Mouse (Mus musculus): ENCODE measurements around the gene Raly.

The Raly gene

DNA sequence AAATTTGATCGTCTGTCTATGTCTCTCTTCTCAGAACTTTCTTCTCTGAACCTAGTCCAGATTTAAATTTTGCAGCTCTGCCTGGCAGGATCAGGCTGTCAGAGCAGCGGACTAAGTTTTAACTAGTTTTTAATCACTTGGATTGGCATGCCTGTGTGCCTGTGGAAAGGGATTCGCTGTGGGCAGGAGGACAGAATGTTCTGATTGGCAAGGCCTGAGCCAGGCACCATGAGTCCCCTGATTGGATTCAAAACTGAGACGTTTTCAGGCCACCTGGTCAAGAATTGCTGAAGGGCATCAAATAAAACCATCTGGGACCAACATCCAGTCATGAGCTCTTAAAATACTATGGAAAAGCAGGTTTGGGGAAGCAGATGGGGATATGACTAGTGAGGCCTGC, 8.5 kb upstream of the Raly start:
- no peak for ATAC-seq (ENCODE audit: insufficient number of reproducible peaks, low FRiP score, low TSS enrichment)

DNA sequence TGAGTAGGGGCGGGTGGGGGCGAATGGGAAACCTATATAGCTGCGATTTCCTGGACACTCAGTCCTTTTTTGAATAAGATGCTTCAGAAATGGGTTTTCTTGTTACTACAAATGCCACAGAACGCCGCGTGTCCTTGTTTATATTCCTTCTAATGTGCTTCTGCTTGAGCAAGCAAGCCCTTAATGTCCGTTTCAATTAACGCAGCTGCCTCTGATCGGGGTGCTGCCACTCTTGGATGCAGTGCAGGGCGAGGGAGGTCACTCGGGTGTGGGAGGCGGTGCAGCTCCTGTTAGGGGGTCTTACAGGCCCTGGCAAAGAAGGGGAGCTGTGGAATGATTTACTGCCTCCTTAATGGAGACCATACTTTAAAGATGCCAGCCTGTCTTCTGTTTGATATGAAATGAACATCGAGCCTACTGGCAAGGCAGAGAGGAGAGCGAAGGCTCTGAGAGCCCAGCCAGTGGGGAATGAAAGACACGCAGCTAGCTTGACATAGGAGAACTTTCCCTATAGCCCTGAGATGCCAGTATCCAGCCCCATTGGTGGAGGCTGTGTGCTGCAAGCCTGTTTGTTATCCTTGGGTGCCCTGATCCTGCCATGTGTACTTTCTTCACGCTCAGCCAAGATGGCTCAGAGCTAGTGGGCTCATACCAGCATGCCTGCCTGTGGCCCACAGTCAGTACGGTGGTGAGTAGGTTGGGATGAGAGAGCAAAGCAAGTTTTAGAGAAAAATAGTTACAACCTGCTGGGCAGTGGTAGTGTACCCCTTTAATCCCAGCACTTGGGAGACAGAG, 7.8 kb upstream of the Raly start:
- ATAC-seq (ENCODE audit: insufficient number of reproducible peaks, low FRiP score, low TSS enrichment): no peak

DNA sequence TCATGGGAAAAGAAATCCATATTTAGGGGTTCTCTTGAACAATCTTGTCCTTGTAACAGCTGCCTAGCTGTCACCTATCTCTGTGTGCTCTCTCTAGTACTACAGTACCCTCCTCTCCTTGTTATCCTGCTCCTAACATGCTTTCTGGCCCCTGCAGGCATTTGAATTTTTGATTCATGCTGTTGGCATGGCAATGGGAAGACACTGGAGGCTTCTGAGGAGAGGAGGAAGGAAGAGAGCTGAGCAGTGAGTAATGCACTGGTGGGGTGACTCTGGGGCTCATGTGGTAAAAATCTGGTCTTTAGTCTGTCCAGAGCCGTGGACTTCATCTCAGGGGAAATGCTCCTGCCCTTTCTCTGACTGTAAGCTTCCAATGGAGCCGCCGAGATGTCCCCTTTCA, 5.6 kb upstream of the Raly start:
- no peak for ATAC-seq (ENCODE audit: insufficient number of reproducible peaks, low FRiP score, low TSS enrichment)

DNA sequence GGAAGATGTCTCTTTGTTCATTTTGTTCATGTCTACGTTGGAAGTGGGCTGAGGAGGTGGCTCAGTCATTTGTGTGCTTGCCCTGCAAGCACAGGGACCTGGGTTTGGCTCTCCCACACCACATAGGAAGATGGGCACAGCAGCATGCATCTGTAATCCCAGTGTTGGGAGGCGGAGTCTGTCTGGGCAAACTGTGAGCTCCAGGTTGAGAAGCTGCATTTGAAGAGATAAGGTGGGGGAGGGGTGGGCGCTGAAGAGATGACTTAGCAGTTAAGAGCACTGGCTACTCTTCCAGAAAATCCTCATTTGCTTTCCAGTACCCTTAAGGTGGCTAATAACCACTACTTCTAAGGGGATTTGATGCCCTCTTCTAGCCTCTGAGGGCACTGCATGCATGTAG, 4.7 kb upstream of the Raly start:
- ATAC-seq (ENCODE audit: insufficient number of reproducible peaks, low FRiP score, low TSS enrichment): no peak

DNA sequence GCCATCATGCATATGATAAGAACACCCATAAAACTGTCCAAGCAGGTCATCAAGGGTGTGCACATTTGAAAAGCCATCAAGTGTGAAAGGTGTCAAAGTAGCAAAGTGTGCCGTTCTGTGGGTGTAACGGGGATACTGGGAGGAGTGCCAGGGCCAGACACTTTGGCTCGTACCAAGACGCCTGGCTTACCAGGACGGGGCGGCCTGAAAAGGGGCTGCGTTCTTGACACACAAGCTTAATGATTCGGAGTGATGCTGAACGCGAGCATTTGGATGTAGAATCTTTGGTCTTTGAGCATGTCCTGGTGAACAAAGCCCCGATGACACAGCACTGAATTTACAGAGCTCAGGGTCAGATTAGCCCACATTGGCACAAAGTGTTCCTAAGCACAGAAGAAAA, 4.1 kb upstream of the Raly start:
- ATAC-seq (ENCODE audit: insufficient number of reproducible peaks, low FRiP score, low TSS enrichment): no peak

DNA sequence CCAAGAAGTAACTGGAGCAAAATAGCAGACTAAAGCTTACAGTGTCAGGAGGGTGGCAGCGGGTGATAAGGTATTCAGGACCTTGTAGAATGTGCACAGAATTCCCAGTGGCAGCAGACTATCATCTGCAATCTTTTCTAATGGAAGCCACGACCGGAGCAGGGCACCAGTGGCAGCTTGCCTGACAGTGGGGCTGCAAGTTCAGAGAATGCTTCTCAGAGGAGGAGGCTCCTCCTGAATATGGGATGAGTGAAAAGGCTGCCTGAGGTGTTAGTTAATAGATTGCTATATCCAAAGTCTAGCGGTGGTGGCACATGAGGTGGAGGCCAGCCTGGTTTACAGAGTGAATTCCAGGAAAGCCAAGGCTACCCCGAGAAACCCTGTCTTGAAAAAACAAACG, 1.5 kb upstream of the Raly start:
- ATAC-seq (ENCODE audit: insufficient number of reproducible peaks, low FRiP score, low TSS enrichment): no peak

DNA sequence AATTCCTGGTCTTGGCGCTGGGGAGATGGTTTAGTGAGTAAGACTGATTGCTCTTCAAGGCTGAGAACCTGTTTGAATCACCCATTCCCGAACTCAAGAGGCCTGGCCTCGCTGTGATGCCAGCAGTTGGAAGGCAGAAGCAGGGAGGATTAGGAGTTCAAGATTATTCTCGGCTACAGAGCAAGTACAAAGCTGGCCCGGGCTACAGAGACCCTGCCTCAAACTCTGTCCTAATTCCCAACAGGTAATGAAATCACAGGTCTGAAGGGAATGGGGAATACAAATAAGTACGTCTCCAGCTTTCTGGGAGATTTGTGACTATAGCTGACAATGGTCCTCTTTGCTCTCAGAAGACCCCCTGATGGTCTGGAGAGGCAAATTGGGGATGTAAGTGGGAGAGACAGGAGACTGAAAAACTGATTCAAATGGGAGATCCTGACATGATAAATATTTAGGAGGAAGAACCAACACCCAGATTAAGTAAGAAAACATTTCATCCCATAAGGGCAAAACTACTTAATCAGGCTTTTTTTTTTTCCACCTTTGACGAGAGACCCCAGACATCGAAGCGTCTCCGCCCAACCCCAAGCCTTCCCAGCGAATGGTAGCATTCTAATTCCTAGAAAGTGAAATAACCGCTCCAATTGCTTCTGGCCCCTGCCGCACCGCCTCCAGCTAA, 780 bp upstream of the Raly start:
- ATAC-seq (ENCODE audit: insufficient number of reproducible peaks, low FRiP score, low TSS enrichment): no peak

DNA sequence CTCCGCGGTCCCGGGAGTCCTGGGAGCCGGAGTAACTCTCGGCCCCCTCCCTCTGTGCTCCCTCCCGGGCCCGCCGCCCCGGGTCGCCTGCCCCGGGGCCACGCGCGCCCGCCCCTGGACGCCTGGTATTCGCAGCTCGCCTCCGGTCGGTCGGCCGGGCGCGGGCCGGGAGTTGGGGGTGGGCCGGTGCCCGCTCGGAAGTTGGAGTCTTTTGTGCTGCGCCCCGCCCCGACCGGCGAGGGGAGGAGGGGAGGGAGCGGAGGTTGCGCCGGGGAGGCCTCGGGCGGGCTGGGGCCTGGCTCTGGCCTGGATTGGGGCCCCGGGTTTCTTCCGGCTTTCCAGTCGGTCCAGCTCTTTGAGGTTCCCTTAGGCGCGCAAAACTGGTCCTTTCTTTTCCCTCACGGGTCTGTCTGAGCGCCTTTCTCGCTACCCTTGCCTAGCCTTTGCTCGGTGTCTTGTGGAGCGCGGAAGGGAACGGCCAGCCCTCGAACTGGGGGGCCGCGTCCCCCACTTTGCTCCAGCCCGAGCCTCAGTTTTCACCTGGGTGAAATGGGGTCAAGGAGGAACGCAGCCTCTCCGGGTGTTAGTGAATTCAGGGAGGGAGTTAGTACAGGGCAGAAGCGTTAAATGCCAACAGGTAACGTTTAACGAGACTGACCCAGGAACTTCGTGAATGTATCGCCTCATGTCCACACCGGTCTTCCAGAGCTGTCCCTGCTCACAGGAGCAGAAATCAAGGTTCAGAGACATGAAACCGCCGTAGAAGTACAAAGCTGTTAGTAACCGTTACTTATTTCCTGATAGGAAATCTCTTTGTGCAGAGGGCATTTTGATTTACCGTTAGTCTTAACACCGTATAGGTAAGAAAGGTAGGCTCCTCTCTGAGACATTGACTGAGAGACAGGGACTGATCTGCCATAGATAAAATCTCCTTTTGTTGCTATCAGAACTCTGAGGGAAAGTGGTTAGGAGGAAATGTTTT, 1.1 kb downstream of the Raly start:
- no peak; the same call in 1 of the 2 replicates for ATAC-seq (ENCODE audit: insufficient number of reproducible peaks, low FRiP score, low TSS enrichment)

DNA sequence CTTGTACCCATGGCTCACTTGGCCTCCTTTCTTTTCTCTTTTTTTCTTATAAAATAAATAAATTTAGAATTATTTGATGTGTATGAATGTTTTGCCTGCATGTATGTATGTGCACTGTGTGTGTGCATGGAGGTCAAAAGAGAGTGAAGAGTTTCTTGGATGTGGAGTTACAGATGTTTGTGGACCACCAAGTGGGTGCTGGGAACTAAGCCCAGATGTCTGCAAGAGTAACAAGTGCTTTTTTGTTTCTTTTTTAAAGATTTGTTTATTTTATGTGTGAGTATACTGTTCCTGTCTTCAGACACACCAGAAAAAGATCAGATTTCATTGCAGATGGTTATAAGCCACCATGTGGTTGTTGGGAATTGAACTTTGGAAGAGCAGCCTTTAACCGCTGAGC, 12.5 kb downstream of the Raly start:
- no peak for ATAC-seq (ENCODE audit: insufficient number of reproducible peaks, low FRiP score, low TSS enrichment)

DNA sequence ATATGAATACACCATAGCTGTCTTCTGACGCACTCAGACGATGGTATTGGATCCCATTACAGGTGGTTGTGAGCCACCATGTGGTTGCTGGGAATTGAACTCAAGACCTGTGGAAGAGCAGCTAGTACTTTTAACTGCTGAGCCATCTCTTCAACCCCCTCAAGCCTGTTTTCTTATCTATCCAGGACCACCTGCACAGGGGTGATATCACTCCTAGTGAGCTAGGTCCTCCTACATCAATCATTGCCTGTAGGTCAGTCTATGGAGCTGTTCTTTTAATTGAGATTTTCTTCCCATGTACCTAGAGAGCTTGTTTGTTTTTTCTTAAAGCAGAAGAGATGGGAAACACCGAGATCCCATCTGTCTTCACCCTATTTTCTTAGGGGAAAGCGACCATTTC, 12.9 kb downstream of the Raly start:
- ATAC-seq (ENCODE audit: insufficient number of reproducible peaks, low FRiP score, low TSS enrichment): no peak

DNA sequence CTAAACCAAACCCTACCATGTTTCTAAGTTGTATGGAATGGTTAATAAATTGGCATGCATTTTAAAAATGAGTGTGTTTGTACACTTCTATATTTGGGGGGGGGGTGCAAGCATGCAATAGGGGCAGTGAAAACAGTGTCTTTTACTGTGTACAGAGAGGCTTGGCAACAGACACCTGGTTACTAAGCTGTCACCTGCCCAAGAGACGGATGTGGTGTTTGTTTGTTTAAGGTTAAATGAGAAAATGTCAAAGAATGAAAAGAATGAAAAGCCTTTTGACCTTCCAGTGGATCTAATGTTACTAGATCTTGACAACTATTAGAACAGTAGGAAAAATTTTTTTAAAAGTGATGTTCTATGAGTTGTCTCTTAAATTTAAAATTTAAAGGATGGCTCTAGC, 16.8 kb downstream of the Raly start:
- no peak for ATAC-seq (ENCODE audit: insufficient number of reproducible peaks, low FRiP score, low TSS enrichment)

DNA sequence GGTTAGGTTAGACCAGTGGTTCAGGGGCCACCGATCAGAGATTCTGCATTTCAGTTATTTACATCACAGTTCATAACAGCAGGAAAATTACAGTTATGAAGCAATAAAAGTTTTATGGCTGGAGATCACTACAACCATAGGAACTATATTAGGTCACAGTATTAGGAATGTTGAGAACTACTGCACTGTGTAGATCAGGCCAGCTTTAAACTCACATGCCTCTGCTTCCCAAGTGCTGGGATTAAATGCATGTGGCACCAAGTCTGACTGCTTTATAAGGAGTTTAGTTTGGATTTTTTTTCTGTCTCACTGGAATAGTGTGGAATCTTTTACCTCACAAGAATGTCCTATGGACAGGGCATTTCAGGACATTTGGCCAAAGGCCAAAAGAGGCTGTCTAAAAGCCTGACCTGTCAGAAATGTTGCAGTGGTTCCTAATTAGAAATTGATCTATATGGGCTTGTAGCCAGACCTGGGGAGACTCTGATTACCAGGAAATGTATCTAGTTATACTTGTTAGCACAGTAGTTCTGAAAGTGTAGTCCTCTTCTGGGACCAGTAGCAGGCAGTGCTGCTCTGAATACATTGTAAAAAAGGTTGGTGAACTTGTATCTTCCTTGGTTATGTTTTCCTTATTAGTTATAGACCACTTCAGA, 18.3 kb downstream of the Raly start:
- no peak for ATAC-seq (ENCODE audit: insufficient number of reproducible peaks, low FRiP score, low TSS enrichment)

DNA sequence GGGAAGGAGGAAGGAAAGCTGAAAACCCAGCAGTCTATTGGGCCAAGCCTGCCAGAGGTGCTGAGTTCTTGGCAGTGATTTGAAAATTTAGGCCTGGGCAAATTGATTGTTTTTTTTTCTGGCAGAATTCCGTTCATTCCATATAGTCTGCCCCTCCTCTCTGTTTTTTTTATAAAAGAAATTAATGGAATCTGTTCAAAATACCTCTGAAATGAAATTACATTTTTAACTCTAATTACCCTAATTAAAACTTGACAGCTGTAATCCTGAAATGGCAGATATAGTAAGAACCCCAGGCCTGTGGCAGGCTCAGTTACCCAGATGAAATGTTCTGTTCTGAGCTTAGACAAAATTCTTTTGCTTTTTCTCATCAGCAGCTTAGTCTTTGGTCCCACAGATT, 19.9 kb downstream of the Raly start:
- no peak for ATAC-seq (ENCODE audit: insufficient number of reproducible peaks, low FRiP score, low TSS enrichment)

DNA sequence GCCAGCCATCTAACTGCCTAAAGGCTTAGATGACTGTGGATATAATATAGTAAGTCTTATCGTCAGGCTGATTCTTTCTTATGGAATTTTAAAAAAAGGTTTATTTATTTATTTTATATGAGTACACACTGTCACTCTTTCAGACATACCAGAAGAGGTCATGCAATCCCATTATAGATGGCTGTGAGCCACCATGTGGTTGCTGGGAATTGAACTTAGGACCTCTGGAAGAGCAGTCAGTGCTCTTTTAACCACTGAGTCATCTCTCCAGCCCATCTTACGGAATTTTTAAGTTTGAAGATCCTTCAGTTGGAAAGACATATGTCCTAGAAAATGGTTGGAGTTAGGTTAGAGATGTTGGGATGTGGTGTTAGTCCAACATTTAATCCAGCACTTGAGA, 22.5 kb downstream of the Raly start:
- no peak for ATAC-seq (ENCODE audit: insufficient number of reproducible peaks, low FRiP score, low TSS enrichment)

DNA sequence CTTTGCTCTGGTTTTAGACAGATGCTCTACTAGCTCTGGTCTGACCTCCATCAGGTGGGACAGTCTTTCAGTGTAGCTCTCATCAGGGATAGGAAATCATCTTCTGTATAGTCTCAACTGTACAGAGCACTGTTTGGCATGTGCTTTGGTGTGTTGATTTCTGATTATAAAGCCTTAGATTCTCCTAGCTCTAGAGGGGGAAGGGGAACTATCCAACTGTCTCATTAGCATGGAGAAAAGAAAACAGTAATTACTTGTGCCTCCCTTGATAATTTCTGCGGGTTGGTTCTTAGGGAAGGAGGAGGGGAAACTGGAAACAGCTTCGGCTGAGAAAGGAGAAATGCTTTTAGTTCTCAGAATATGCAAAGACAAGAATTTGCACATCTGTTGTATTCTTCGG, 26.2 kb downstream of the Raly start:
- no peak for ATAC-seq (ENCODE audit: insufficient number of reproducible peaks, low FRiP score, low TSS enrichment)

DNA sequence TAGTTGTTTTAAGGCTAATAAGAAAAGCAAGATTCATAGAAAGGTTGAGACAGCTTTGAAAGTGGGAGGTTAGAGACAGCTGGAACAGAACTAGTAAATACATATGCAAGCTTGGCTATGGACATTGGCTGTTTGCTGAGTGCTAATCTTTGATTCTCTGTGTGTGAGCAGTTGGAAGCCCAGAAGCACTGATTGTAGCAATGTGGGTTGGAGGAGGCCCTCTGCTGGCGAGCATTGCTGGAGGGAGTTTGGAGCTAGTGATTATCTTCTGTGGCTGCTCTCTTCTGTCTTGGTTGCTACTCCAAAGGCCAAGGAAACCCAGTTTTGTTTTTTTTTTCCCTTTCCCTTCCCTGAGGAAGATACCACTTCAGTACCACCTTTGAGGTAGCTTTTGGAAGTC, 26.9 kb downstream of the Raly start:
- no peak for ATAC-seq (ENCODE audit: insufficient number of reproducible peaks, low FRiP score, low TSS enrichment)

DNA sequence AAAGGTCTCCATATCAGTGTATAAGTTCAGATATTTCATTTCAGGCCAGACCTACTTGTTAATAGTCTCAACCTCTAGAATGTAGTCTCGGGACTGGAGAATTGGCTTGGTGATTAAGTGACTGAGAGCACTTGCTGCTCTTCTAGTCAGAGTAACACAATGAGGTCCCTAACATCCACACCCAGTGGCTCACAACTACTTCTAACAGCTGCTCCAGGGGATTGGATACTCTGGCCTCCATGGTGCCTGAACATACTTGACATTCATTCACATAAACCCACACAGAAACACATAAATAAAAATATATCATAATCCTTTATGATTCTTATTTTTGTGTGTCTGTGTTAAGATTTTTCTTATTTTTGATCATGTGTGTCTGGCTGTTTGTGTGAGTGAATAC, 27.7 kb downstream of the Raly start:
- no peak for ATAC-seq (ENCODE audit: insufficient number of reproducible peaks, low FRiP score, low TSS enrichment)

DNA sequence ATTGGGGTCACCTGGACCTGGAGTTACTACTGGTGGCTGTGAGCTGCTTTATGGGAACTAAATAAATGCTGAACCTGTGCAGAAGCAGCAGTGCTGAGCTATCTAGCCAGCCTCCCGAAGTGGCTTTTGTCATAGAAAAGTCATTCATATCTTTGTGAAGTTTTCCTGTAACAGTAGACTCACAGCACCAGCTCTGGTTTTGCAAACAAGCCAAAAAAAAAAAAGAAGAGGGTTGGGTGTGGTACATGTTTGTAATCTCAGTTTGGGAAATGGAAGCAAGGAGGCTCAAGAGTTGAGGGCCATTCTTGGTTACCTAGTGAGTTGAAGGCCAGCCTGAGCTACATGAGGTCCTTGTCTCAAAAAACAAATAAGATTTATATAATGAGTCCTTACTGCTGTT, 29.4 kb downstream of the Raly start:
- ATAC-seq (ENCODE audit: insufficient number of reproducible peaks, low FRiP score, low TSS enrichment): no peak

DNA sequence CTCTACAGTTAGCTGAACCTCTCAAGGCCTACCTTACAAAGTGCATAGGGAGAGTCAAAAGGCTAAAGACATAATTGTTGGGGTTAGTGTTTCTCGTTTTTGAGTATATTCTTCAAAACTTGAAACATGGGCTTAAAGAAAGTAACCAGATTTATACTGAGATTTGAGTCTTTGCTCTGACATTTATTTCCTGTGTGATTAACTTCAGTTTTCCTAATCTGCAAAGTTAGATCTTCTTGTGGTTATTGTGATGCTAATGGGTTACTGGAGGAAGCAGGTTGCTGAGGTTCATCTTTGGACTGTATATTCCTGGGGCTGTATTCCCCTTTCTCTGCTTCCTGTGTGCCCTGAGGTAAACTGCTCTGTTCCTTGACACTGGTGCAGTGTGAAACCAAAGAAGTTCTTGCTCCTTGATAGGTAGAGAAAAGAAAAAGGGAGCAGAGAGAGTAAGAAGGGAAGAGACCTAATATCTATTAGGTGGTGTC, 35.2 kb downstream of the Raly start:
- no peak for ATAC-seq (ENCODE audit: insufficient number of reproducible peaks, low FRiP score, low TSS enrichment)

DNA sequence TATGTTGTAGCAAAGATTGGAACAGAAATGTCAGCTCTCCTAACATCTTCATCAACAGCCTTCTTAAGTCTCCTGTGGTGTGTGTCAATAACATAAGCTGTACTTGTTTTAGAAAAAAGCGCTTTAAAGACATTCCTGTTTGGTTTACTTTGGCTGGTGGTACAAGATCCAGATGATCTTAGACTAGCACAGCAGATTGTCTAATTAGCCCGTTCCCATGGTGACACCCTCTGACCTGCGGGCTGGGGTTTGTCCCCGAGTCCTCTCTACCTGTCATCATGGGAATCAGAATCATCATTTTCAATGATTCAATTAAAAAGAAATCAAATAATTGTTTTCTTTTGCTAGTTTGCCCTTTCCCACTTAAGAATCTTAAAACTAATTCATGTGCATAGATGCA, 36.6 kb downstream of the Raly start:
- ATAC-seq (ENCODE audit: insufficient number of reproducible peaks, low FRiP score, low TSS enrichment): no peak
